Mouse (Mus musculus) midbrain, embryonic 11.5 days (tissue): Measurements from ENCODE around the gene Gm14326. TPM values are rescaled to one million over a fixed set of nuclear protein-coding genes. Genes with fewer than 3 reads are reported as not detected.
A peak's percentile ranks its signal among the peaks of the same experiment; 100 is the strongest.
"Not testable (repeated sequence)": the region's sequence is repeated elsewhere in the genome, so short reads cannot be mapped to it uniquely, and the experiment has no call there.

ENCODE experiments used
- ATAC-seq: fragments of 200-750 bp; cut with Nextera tagmentation; 2 replicates; pipeline ENCODE4 v1.8.0; 2017; ENCODE audit warnings: moderate TSS enrichment, moderate library complexity; ENCODE audit not compliant: low FRiP score
- DNase-seq: peaks from one replicate; pipeline ENCODE4 v3.0.0; 2015; ENCODE audit warnings: low spot score; ENCODE audit errors: missing footprints
- H3K27ac ChIP-seq: fragments of 300-500 bp; sonication (generic); 2 replicates; pipeline ENCODE4 v1.5.1; 2014; ENCODE audit warnings: low read depth, low read length
- H3K27me3 ChIP-seq: fragments of 300-500 bp; sonication (generic); 2 replicates; pipeline ENCODE4 v1.6.1; 2014; ENCODE audit warnings: mild to moderate bottlenecking, low read length, moderate library complexity, mixed read lengths; ENCODE audit not compliant: control insufficient read depth, insufficient read depth
- H3K36me3 ChIP-seq: fragments of 300-500 bp; sonication (generic); 2 replicates; pipeline ENCODE4 v1.6.1; 2014; ENCODE audit warnings: mild to moderate bottlenecking, low read length, moderate library complexity, mixed read lengths; ENCODE audit not compliant: control insufficient read depth, insufficient read depth
- H3K4me1 ChIP-seq: fragments of 300-500 bp; sonication (generic); 2 replicates; pipeline ENCODE4 v1.6.1; 2014; ENCODE audit warnings: low read length; ENCODE audit not compliant: control insufficient read depth, insufficient read depth
- H3K4me2 ChIP-seq: fragments of 300-500 bp; sonication (generic); 2 replicates; pipeline ENCODE4 v1.6.1; 2014; ENCODE audit warnings: mild to moderate bottlenecking, moderate library complexity
- H3K4me3 ChIP-seq: fragments of 300-500 bp; sonication (generic); 2 replicates; pipeline ENCODE4 v1.5.1; 2014; ENCODE audit warnings: low read depth, low read length
- H3K9ac ChIP-seq: fragments of 300-500 bp; sonication (generic); 2 replicates; pipeline ENCODE4 v1.6.1; 2014; ENCODE audit warnings: low read length
- H3K9me3 ChIP-seq: fragments of 300-500 bp; sonication (generic); 2 replicates; pipeline ENCODE4 v1.6.1; 2016; ENCODE audit warnings: low read length; ENCODE audit not compliant: control insufficient read depth
- WGBS: fragments of 180-500 bp; shearing (Covaris S2); extraction: QIAGEN DNeasy Blood & Tissue Kit; methylation state at CpG from one replicate; pipeline ENCODE4 v1.1.7; 2014; 5-methylcytosine and 5-hydroxymethylcytosine counted together
- polyA plus RNA-seq: library from polyadenylated mRNA; unstranded; fragments of >200 nt; fragmentation: Nextera tagmentation; extraction: Ambion mirVana; gene quantifications from 2 replicates; pipeline ENCODE4 v1.2.1, GENCODE M21; 2014

Gm14326 gene
- polyA plus RNA-seq = 16.7 and 18.3 TPM in 2 replicates

GRCm38 (mm10) chr2:177957145-177957544, at the start of gene Gm14326:
Gene Gm14326 (minus strand): TSS chr2:177957297.
- H3K27ac ChIP-seq, H3K27me3 ChIP-seq, H3K36me3 ChIP-seq, DNase-seq, H3K4me1 ChIP-seq, H3K9me3 ChIP-seq, ATAC-seq: not testable (repeated sequence)
- H3K4me2 ChIP-seq = peak within 1 kb of the TSS; percentile 34
- WGBS = 0% methylated on average over 4 of the region's 7 CpGs
- H3K4me3 ChIP-seq = peak within 1 kb of the TSS; percentile 36
- peak within 1 kb of the TSS; percentile 38; the same call in 1 of the 2 replicates for H3K9ac ChIP-seq

- ATAC-seq, H3K4me2 ChIP-seq: not testable (repeated sequence)
Observed at GRCm38 (mm10) chr2:177974814-177975213, 17.7 kb upstream of the Gm14326 start.

GRCm38 (mm10) chr2:177956734-177957133, 363 bp downstream of the Gm14326 start:
- not testable (repeated sequence) for H3K36me3 ChIP-seq, H3K9me3 ChIP-seq, H3K4me1 ChIP-seq, ATAC-seq, H3K27ac ChIP-seq, H3K27me3 ChIP-seq
- H3K9ac ChIP-seq = peak overlapping the region; percentile 38; the same call in 1 of the 2 replicates
- DNase-seq = peak; percentile 85
- H3K4me2 ChIP-seq = peak overlapping the region; percentile 34; the same call in 1 of the 2 replicates
- under 1% methylated on average over 18 of the region's 18 CpGs for WGBS
- peak overlapping the region; percentile 36 for H3K4me3 ChIP-seq

More at GRCm38 (mm10) chr2:177974814-177975213, 17.7 kb upstream of the Gm14326 start:
- 80% methylated on average over 6 of the region's 7 CpGs for WGBS
- not testable (repeated sequence) for H3K36me3 ChIP-seq, H3K27ac ChIP-seq, H3K9ac ChIP-seq, H3K4me1 ChIP-seq, H3K9me3 ChIP-seq, H3K4me3 ChIP-seq, DNase-seq, H3K27me3 ChIP-seq

- not testable (repeated sequence) for H3K36me3 ChIP-seq, H3K27me3 ChIP-seq, H3K9ac ChIP-seq, DNase-seq, H3K27ac ChIP-seq, H3K4me1 ChIP-seq, H3K9me3 ChIP-seq, ATAC-seq, H3K4me2 ChIP-seq, H3K4me3 ChIP-seq
- 68% methylated on average over 4 of the region's 5 CpGs for WGBS
Observed at GRCm38 (mm10) chr2:177925563-177926103, 31.5 kb downstream of the Gm14326 start, which contains the start of gene Zfp972. Gene Zfp972 (minus strand): TSS chr2:177925613.

- not testable (repeated sequence) for H3K27ac ChIP-seq, H3K4me3 ChIP-seq, H3K9me3 ChIP-seq, H3K4me1 ChIP-seq, H3K4me2 ChIP-seq, ATAC-seq, DNase-seq, H3K36me3 ChIP-seq, H3K27me3 ChIP-seq, H3K9ac ChIP-seq
- 93% methylated on average over 3 of the region's 12 CpGs for WGBS
Observed at GRCm38 (mm10) chr2:177903276-177903675, 53.8 kb downstream of the Gm14326 start.

- H3K9ac ChIP-seq, H3K9me3 ChIP-seq, H3K27ac ChIP-seq, DNase-seq, ATAC-seq, H3K4me2 ChIP-seq, H3K4me1 ChIP-seq, H3K4me3 ChIP-seq, H3K36me3 ChIP-seq, H3K27me3 ChIP-seq: not testable (repeated sequence)
- 70% methylated on average over 2 of the region's 3 CpGs for WGBS
Observed at GRCm38 (mm10) chr2:177898171-177898570, 58.9 kb downstream of the Gm14326 start.

- not testable (repeated sequence) for H3K27me3 ChIP-seq, H3K4me1 ChIP-seq, H3K9me3 ChIP-seq, ATAC-seq, DNase-seq, H3K9ac ChIP-seq, H3K27ac ChIP-seq, H3K4me3 ChIP-seq, H3K4me2 ChIP-seq, H3K36me3 ChIP-seq
- 44% methylated on average over 8 of the region's 13 CpGs for WGBS
Observed at GRCm38 (mm10) chr2:177897046-177897578, 60.0 kb downstream of the Gm14326 start, which contains the start of gene Gm14327. Gene Gm14327 (plus strand): TSS chr2:177897096.

- H3K4me3 ChIP-seq, ATAC-seq, DNase-seq, H3K27me3 ChIP-seq, H3K4me2 ChIP-seq, H3K4me1 ChIP-seq, H3K27ac ChIP-seq, H3K9ac ChIP-seq, H3K9me3 ChIP-seq, H3K36me3 ChIP-seq: not testable (repeated sequence)
- 93% methylated on average over 12 of the region's 14 CpGs for WGBS
Observed at GRCm38 (mm10) chr2:177887743-177888142, 69.4 kb downstream of the Gm14326 start.
